ENCODE assay signal across 8 mouse cellular contexts in the genomic region with DNA sequence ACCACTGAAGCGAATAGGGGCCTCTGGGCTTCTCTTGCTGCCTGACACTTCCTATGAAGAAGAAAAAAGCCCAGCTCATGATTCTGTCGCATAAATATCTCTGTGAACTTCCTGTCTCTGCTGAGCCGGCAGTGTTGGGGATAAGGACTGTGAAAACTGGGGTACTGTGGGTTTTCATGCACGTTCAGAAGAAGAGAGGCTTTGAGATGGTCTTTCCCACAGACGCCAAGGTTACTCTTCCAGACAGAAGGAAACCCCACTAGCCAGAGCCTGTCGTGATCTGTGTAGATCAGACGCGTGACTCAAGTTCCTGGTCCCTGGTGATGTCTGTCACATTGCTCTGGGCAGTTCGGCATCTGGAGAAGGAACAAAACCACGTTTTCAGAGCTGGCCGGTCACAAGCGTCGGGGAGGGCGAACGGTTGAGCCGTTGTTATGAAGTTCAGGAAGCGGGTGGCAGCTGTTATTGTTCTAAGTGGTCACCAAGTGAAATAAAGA. TPM values are rescaled to one million over a fixed set of nuclear protein-coding genes. Genes with fewer than 3 reads are reported as not detected.
A peak's percentile ranks its signal among the peaks of the same experiment; 100 is the strongest.
DNase-seq lines count a peak whose midpoint lies in the region; ATAC-seq lines count a peak whose summit lies in the region.

No protein-coding gene starts in this region.

- H3K27ac ChIP-seq in forebrain, embryonic 13.5 days = peak overlapping the region; percentile 42; the same call in 1 of the 2 replicates
- H3K27ac ChIP-seq in forebrain, embryonic 16.5 days (ENCODE audit: low read length) = no peak overlapping the region
- H3K27ac ChIP-seq in heart, embryonic 14.5 days (replicated peaks in 1 of 2; ENCODE audit: control insufficient read depth in 1 of 2, insufficient read depth in 1 of 2, low read depth in 2 of 2, low read length in 2 of 2) = peak overlapping the region; percentile 80 to 81

- no peak overlapping the region for H3K4me2 ChIP-seq in forebrain, embryonic 13.5 days
- no peak overlapping the region for H3K4me2 ChIP-seq in forebrain, embryonic 16.5 days (ENCODE audit: low read length)
- peak overlapping the region; percentile 38 for H3K4me2 ChIP-seq in heart, embryonic 14.5 days (ENCODE audit: low read length)

- DNase-seq in adrenal gland, postnatal 14 days = peak; percentile 48
- peak; percentile 65 to 86 for DNase-seq in kidney, postnatal 25 days
- DNase-seq in cerebellum, adult 18-20 months = no peak
- no peak for DNase-seq in cerebellum, postnatal 36 days

- no peaks in the 10 kb centered on the region for H3K36me3 ChIP-seq in forebrain, embryonic 13.5 days (ENCODE audit: poor library complexity, severe bottlenecking)
- H3K36me3 ChIP-seq in forebrain, embryonic 16.5 days (ENCODE audit: control insufficient read depth, insufficient read depth) = no peaks in the 10 kb centered on the region
- 0 out of 2 replicates have a peak, but pooled peaks cover 3% of the 10 kb centered on the region for H3K36me3 ChIP-seq in heart, embryonic 14.5 days (ENCODE audit: control insufficient read depth, insufficient read depth, low read length)
- H3K36me3 ChIP-seq in megakaryocyte, embryonic 14.5 days (replicated peaks; ENCODE audit: low read length) = peaks cover 85% of the 10 kb centered on the region

- no peaks in the 10 kb centered on the region for H3K9me3 ChIP-seq in forebrain, embryonic 13.5 days (replicated peaks)
- H3K9me3 ChIP-seq in forebrain, embryonic 16.5 days (ENCODE audit: control insufficient read depth, low read length) = no peaks in the 10 kb centered on the region
- H3K9me3 ChIP-seq in heart, embryonic 14.5 days (ENCODE audit: control insufficient read depth, low read length) = no peaks in the 10 kb centered on the region
- no peaks in the 10 kb centered on the region for H3K9me3 ChIP-seq in megakaryocyte, embryonic 14.5 days

- no peak for ATAC-seq in forebrain, embryonic 13.5 days
- no peak for ATAC-seq in forebrain, embryonic 16.5 days
- ATAC-seq in heart, embryonic 14.5 days (ENCODE audit: insufficient number of reproducible peaks, insufficient read depth, low FRiP score, low read depth) = no peak

- H3K4me3 ChIP-seq in forebrain, embryonic 13.5 days = no peak overlapping the region
- H3K4me3 ChIP-seq in forebrain, embryonic 16.5 days (replicated peaks; ENCODE audit: low read length) = no peak overlapping the region
- H3K4me3 ChIP-seq in heart, embryonic 14.5 days (ENCODE audit: control insufficient read depth in 1 of 2, insufficient read depth in 1 of 2, low read depth in 1 of 2, low read length in 2 of 2) = no peak overlapping the region
- H3K4me3 ChIP-seq in megakaryocyte, embryonic 14.5 days (replicated peaks) = peak overlapping the region; percentile 88

- no peaks in the 10 kb centered on the region for H3K27me3 ChIP-seq in forebrain, embryonic 13.5 days
- H3K27me3 ChIP-seq in forebrain, embryonic 16.5 days (replicated peaks; ENCODE audit: control insufficient read depth, insufficient read depth, low read length) = no peaks in the 10 kb centered on the region
- H3K27me3 ChIP-seq in heart, embryonic 14.5 days (ENCODE audit: control insufficient read depth, insufficient read depth, low read length) = no peaks in the 10 kb centered on the region
- no peaks in the 10 kb centered on the region for H3K27me3 ChIP-seq in megakaryocyte, embryonic 14.5 days (replicated peaks)

- no peaks in the 10 kb centered on the region for H3K4me1 ChIP-seq in forebrain, embryonic 13.5 days
- no peaks in the 10 kb centered on the region for H3K4me1 ChIP-seq in forebrain, embryonic 16.5 days (replicated peaks; ENCODE audit: control insufficient read depth, insufficient read depth, low read length)
- H3K4me1 ChIP-seq in heart, embryonic 14.5 days (ENCODE audit: control insufficient read depth in 2 of 2, insufficient read depth in 2 of 2, low read length in 2 of 2) = peaks cover 5 to 6% of the 10 kb centered on the region in 2 experiments; a peak in 1 of 4 replicates
- peaks cover 100% of the 10 kb centered on the region for H3K4me1 ChIP-seq in megakaryocyte, embryonic 14.5 days

- 86% methylated on average over 17 of the region's 17 CpGs for WGBS in forebrain, embryonic 13.5 days
- WGBS in forebrain, embryonic 16.5 days = 80% methylated on average over 17 of the region's 17 CpGs
- 53% methylated on average over 17 of the region's 17 CpGs for WGBS in heart, embryonic 14.5 days

- H3K9ac ChIP-seq in forebrain, embryonic 13.5 days = no peak overlapping the region
- H3K9ac ChIP-seq in forebrain, embryonic 16.5 days (replicated peaks; ENCODE audit: low read depth, low read length) = no peak overlapping the region
- no peak overlapping the region for H3K9ac ChIP-seq in heart, embryonic 14.5 days (ENCODE audit: low read length)

RNA-seq across cellular contexts. Expression of gene Inpp5d, which starts 20.1 kb away (rescaled TPM):
- polyA plus RNA-seq in forebrain, embryonic 13.5 days (2015; fragmentation: Nextera tagmentation; extraction: Ambion mirVana) = 3.2 and 3.5 TPM in 2 replicates
- 2.8 and 4.3 TPM in 2 replicates for polyA plus RNA-seq in forebrain, embryonic 16.5 days (2015; fragmentation: Nextera tagmentation; extraction: Ambion mirVana)
- total RNA-seq in adrenal gland, postnatal 14 days (2021) = 13.2 and 34.2 TPM in 2 replicates
- 7.9 and 8.9 TPM in 2 replicates for polyA plus RNA-seq in heart, embryonic 14.5 days (2014; fragmentation: Nextera tagmentation; extraction: Ambion mirVana)
- 107 and 189 TPM in 2 replicates for polyA plus RNA-seq in megakaryocyte, embryonic 14.5 days (2012; ENCODE audit: insufficient read depth, low replicate concordance)

Comparison
In these comparisons a context has a peak if more than half of its experiments do, and no peak if none do; other contexts are left out.
1. DNase-seq: peak in adrenal gland, postnatal 14 days (single experiment) and kidney, postnatal 25 days (2 of 2); none in cerebellum, adult 18-20 months (0 of 2) and cerebellum, postnatal 36 days (0 of 2).
2. RNA of gene Inpp5d, which starts 20.1 kb away (polyA plus RNA-seq): 107 to 189 TPM in megakaryocyte, embryonic 14.5 days; 7.9 to 8.9 TPM in heart, embryonic 14.5 days, 3.2 to 3.5 TPM in forebrain, embryonic 13.5 days and 2.8 to 4.3 TPM in forebrain, embryonic 16.5 days; every median in the first group is over 10 times any median in the second.